Mouse (Mus musculus) bone marrow macrophage, adult 2 months (primary cell): ENCODE measurements around the gene Ppm1e.

Source experiments
- CTCF ChIP-seq: IDR thresholded peaks from 2 replicates; pipeline ENCODE4 v1.5.1; 2012; ENCODE audit warnings: low read depth, mild to moderate bottlenecking, low read length, moderate library complexity
- POLR2A ChIP-seq: IDR thresholded peaks from 2 replicates; pipeline ENCODE4 v1.6.1; 2012; ENCODE audit warnings: mild to moderate bottlenecking, low read depth, low read length, borderline replicate concordance

- no peak for TF ChIP-seq CTCF
- no peak for TF ChIP-seq POLR2A
Observed at GRCm38 (mm10) chr11:87367865-87368580, 9.2 kb upstream of the Ppm1e start.
